ENCODE assay signal across 7 mouse cellular contexts in genomic region chr1:75507006-75507405, GRCm38 (mm10). TPM values are rescaled to one million over a fixed set of nuclear protein-coding genes. Genes with fewer than 3 reads are reported as not detected.
DNase-seq lines count a peak whose midpoint lies in the region; ATAC-seq and TF ChIP-seq lines count a peak whose summit lies in the region.

Gene Inha (plus strand): TSS chr1:75507077.

- no peak for TF ChIP-seq POLR2A in liver, adult 2 months (IDR thresholded peaks at IDR 0.05; ENCODE audit: extremely low read depth, insufficient read depth, low read length)
- TF ChIP-seq POLR2A in cortical plate, adult 2 months (IDR thresholded peaks at IDR 0.05; ENCODE audit: extremely low read depth, insufficient read depth, low read length), result no peak

- no peak within 1 kb of the TSS for H3K27ac ChIP-seq in liver, adult 2 months (replicated peaks; ENCODE audit: insufficient read depth, low read depth, low read length)
- peak within 1 kb of the TSS; percentile 55; the same call in 1 of the 2 replicates for H3K27ac ChIP-seq in cortical plate, adult 2 months (ENCODE audit: insufficient read depth, low read length)
- H3K27ac ChIP-seq in heart, postnatal 0 days (ENCODE audit: low read depth), result peak within 1 kb of the TSS; percentile 98
- H3K27ac ChIP-seq in limb, embryonic 15.5 days, result peak within 1 kb of the TSS; percentile 98

- H3K4me3 ChIP-seq in liver, adult 2 months (ENCODE audit: insufficient read depth, low read depth, low read length), result peak within 1 kb of the TSS; percentile 74
- H3K4me3 ChIP-seq in cortical plate, adult 2 months (ENCODE audit: insufficient read depth, low read length), result peak within 1 kb of the TSS; percentile 73
- H3K4me3 ChIP-seq in heart, postnatal 0 days (ENCODE audit: low read depth, low read length), result peak within 1 kb of the TSS; percentile 82
- H3K4me3 ChIP-seq in limb, embryonic 15.5 days, result peak within 1 kb of the TSS; percentile 85

- peaks cover 30% of the 10 kb centered on the region for H3K27me3 ChIP-seq in liver, adult 2 months (ENCODE audit: control insufficient read depth, insufficient read depth, low read length)
- no peaks in the 10 kb centered on the region for H3K27me3 ChIP-seq in heart, postnatal 0 days (ENCODE audit: control insufficient read depth, insufficient read depth, low read length)
- no peaks in the 10 kb centered on the region for H3K27me3 ChIP-seq in limb, embryonic 15.5 days

- TF ChIP-seq EP300 in heart, postnatal 0 days (IDR thresholded peaks at IDR 0.05; ENCODE audit: low read depth), result no peak

- H3K36me3 ChIP-seq in liver, adult 2 months (ENCODE audit: control insufficient read depth, insufficient read depth, low read length), result no peaks in the 10 kb centered on the region
- H3K36me3 ChIP-seq in heart, postnatal 0 days (replicated peaks; ENCODE audit: control insufficient read depth, insufficient read depth, low read length), result peaks cover 13% of the 10 kb centered on the region
- H3K36me3 ChIP-seq in limb, embryonic 15.5 days, result peaks cover 17% of the 10 kb centered on the region

- TF ChIP-seq CTCF in liver, adult 2 months (IDR thresholded peaks at IDR 0.05; ENCODE audit: low read depth, low read length), result no peak
- no peak for TF ChIP-seq CTCF in cortical plate, adult 2 months (IDR thresholded peaks at IDR 0.05; ENCODE audit: extremely low read depth, insufficient read depth, low read length)
- no peak for TF ChIP-seq CTCF in heart, postnatal 0 days (IDR thresholded peaks at IDR 0.05; ENCODE audit: low read depth)

- no peak for ATAC-seq in heart, postnatal 0 days (ENCODE audit: insufficient read depth, low read depth)
- ATAC-seq in limb, embryonic 15.5 days (ENCODE audit: insufficient number of reproducible peaks, low FRiP score, low TSS enrichment, low read depth), result no peak

- no peaks in the 10 kb centered on the region for H3K4me1 ChIP-seq in liver, adult 2 months (ENCODE audit: control insufficient read depth, insufficient read depth, low read length)
- H3K4me1 ChIP-seq in cortical plate, adult 2 months (ENCODE audit: control insufficient read depth, insufficient read depth, low read length), result peaks cover 2% of the 10 kb centered on the region; the same call in 1 of the 2 replicates
- peaks cover 61% of the 10 kb centered on the region for H3K4me1 ChIP-seq in heart, postnatal 0 days (ENCODE audit: control insufficient read depth, insufficient read depth)
- H3K4me1 ChIP-seq in limb, embryonic 15.5 days, result peaks cover 46% of the 10 kb centered on the region

- no peak for DNase-seq in liver, adult 2 months (ENCODE audit: extremely low read depth, low read depth, low spot score)
- DNase-seq in liver, result no peak
- no peak for DNase-seq in heart, postnatal 0 days (ENCODE audit: low spot score)
- peak; percentile 88 for DNase-seq in testis, postnatal 14 days (ENCODE audit: low spot score)
- DNase-seq in right cerebral cortex, adult 2 months (ENCODE audit: low spot score in 2 of 2), result no peak

- no peaks in the 10 kb centered on the region for H3K9me3 ChIP-seq in heart, postnatal 0 days (replicated peaks; ENCODE audit: control insufficient read depth, low read length)
- no peaks in the 10 kb centered on the region for H3K9me3 ChIP-seq in limb, embryonic 15.5 days

- WGBS in liver, adult 2 months, result 67% methylated on average over 10 of the region's 10 CpGs
- WGBS in heart, postnatal 0 days, result 17% methylated on average over 10 of the region's 10 CpGs
- WGBS in limb, embryonic 15.5 days, result 71% methylated on average over 10 of the region's 10 CpGs

- H3K4me2 ChIP-seq in heart, postnatal 0 days (ENCODE audit: low read depth, low read length), result peak within 1 kb of the TSS; percentile 90
- H3K4me2 ChIP-seq in limb, embryonic 15.5 days, result peak within 1 kb of the TSS; percentile 81

- H3K79me2 ChIP-seq in liver, adult 2 months (ENCODE audit: control insufficient read depth, insufficient read depth, low read length), result no peaks in the 10 kb centered on the region

- peak within 1 kb of the TSS; percentile 78 for H3K9ac ChIP-seq in liver, adult 2 months (ENCODE audit: low read depth, low read length)
- H3K9ac ChIP-seq in heart, postnatal 0 days (replicated peaks; ENCODE audit: low read depth, low read length), result peak within 1 kb of the TSS; percentile 97
- H3K9ac ChIP-seq in limb, embryonic 15.5 days, result peak within 1 kb of the TSS; percentile 92

RNA-seq across cellular contexts. Expression of gene Inha, which starts in this region (rescaled TPM):
- not detected in 2 replicates for total RNA-seq in liver, adult 2 months (2014; rRNA removed)
- 0.44 and 0.53 TPM in 2 replicates for polyA plus RNA-seq in liver, adult 2 months (2012; rRNA removed)
- polyA plus RNA-seq in cortical plate, adult 2 months (2012; rRNA removed), result 88.7 and 90.3 TPM in 2 replicates
- total RNA-seq in heart, postnatal 0 days (2014; rRNA removed; ENCODE audit: low replicate concordance), result 5.7 and 8.2 TPM in 2 replicates
- polyA plus RNA-seq in heart, postnatal 0 days (2015; fragmentation: Nextera tagmentation; extraction: Ambion mirVana), result 6.4 and 7.3 TPM in 2 replicates
- 11.2 and 12.2 TPM in 2 replicates for polyA plus RNA-seq in limb, embryonic 15.5 days (2015; fragmentation: Nextera tagmentation; extraction: Ambion mirVana)
